Mouse (Mus musculus) bone marrow macrophage, adult 2 months (primary cell): ENCODE measurements around the gene Plekhm2.

Experiments used
- CTCF ChIP-seq: IDR thresholded peaks from 2 replicates; pipeline ENCODE4 v1.5.1; 2012; ENCODE audit warnings: low read depth, mild to moderate bottlenecking, low read length, moderate library complexity
- POLR2A ChIP-seq: IDR thresholded peaks from 2 replicates; pipeline ENCODE4 v1.6.1; 2012; ENCODE audit warnings: mild to moderate bottlenecking, low read depth, low read length, borderline replicate concordance

DNA sequence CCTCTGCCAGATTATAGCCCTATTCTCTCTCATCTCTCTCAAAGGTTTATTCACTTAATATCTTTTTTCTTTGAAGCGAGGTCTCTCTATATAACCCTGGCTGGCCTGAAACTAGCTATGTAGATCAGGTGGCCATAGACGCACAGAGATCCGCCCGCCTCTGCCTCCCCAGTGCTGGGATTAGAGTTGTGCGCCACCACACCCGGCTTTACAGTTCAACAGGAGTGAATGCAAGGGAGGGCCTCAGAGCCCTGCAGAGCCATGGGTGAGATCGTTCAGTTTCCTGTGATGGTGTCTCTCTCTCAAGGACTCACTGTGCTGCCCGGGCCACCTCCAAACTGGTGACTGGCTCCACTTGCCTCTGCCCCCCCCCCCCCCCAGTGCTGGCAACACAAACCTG is 40.6 kb downstream of the Plekhm2 start:
- TF ChIP-seq POLR2A: no peak
- no peak for TF ChIP-seq CTCF
